Mouse (Mus musculus) adrenal gland, postnatal 10 days (tissue): ENCODE data around the gene Morf4l2. TPM values are rescaled to one million over a fixed set of nuclear protein-coding genes. Genes with fewer than 3 reads are reported as not detected.
"Not testable (repeated sequence)": the region's sequence is repeated elsewhere in the genome, so short reads cannot be mapped to it uniquely, and the experiment has no call there.

Experiments used
- DNase-seq: peaks from one replicate; pipeline ENCODE4 v3.0.0; 2021; ENCODE audit warnings: mixed read lengths
- long read RNA-seq, 2 experiments: library from polyadenylated mRNA; stranded (forward); transcript quantifications; one replicate each; pipeline ENCODE4 v2.0.0; 2021
- total RNA-seq, 2 experiments: library from RNA; stranded (reverse); gene quantifications; 2 replicates each; pipeline ENCODE4 v1.2.3; 2021

Morf4l2 gene
- 100 to 1,000 TPM; 226 to 278 TPM for total RNA-seq
- long read RNA-seq, experiment 1, transcript Morf4l2-215 (3 exons, 1,782 nt): minor isoform, 16 of 277 reads
- long read RNA-seq, experiment 1, transcript Morf4l2-202 (4 exons, 1,859 nt): major isoform, 240 of 277 reads
- long read RNA-seq, experiment 1, partial matches to known transcripts: 0 of 277 reads
- long read RNA-seq, experiment 1, other reads (novel, unspliced or antisense): 16 of 277 reads
- long read RNA-seq, experiment 2, transcript Morf4l2-215 (3 exons, 1,782 nt): minor isoform, 11 of 132 reads
- long read RNA-seq, experiment 2, transcript Morf4l2-202 (4 exons, 1,859 nt): major isoform, 108 of 132 reads
- long read RNA-seq, experiment 2, partial matches to known transcripts: 1 of 132 reads
- long read RNA-seq, experiment 2, other reads (novel, unspliced or antisense): 8 of 132 reads

- no peak for DNase-seq
Measured at GRCm38 (mm10) chrX:136743459-136743858, at the start of gene Morf4l2. TSS of gene Morf4l2 (minus strand) at chrX:136743690.

DNA sequence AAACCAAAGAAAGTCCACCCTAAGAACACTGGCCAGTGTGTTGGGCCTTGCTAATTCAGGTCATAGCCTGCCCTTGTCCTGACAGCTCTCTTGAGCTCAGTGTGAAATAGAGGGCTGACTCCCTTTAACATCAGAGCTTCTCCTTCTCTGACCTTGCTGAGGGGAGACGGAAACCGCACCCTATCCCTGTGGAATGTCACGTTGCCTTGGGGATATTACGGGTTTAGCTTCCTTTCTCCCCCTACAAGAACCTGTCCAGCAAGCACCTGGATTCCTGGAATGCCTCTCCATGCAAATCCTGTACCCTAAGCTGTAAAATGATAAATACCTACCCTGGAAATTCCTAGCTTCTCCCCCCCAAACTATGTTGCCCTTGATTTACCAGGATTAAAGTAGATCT is 46.0 kb upstream of the Morf4l2 start:
- DNase-seq: no peak

- no peak for DNase-seq
Measured at GRCm38 (mm10) chrX:136780041-136780440, 36.6 kb upstream of the Morf4l2 start, which contains the start of gene Glra4. TSS of gene Glra4 (minus strand) at chrX:136780141.

- no peak for DNase-seq
Measured at GRCm38 (mm10) chrX:136779262-136779661, 35.8 kb upstream of the Morf4l2 start.

GRCm38 (mm10) chrX:136778046-136778445 is 34.6 kb upstream of the Morf4l2 start:
- DNase-seq: no peak

DNA sequence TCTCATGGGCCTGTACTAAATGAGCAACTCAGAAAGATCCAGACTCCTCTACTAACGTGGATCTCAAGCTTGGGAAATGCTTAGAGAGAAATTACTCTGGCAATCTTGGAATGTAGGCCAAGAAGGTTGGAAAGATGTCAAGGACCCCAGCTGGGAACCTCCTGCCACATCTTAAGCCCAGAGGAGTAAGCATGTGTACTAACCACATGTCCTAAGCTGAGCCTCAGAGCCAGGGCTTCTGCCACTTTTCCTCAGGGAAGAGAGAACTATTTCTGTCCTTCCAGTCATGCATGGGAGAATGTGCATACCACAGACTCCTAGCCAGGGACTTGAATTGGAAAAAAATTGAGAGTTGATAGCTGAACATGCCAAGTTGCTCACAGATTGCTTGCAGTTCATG is 29.5 kb upstream of the Morf4l2 start:
- peak; percentile 1 for DNase-seq

DNA sequence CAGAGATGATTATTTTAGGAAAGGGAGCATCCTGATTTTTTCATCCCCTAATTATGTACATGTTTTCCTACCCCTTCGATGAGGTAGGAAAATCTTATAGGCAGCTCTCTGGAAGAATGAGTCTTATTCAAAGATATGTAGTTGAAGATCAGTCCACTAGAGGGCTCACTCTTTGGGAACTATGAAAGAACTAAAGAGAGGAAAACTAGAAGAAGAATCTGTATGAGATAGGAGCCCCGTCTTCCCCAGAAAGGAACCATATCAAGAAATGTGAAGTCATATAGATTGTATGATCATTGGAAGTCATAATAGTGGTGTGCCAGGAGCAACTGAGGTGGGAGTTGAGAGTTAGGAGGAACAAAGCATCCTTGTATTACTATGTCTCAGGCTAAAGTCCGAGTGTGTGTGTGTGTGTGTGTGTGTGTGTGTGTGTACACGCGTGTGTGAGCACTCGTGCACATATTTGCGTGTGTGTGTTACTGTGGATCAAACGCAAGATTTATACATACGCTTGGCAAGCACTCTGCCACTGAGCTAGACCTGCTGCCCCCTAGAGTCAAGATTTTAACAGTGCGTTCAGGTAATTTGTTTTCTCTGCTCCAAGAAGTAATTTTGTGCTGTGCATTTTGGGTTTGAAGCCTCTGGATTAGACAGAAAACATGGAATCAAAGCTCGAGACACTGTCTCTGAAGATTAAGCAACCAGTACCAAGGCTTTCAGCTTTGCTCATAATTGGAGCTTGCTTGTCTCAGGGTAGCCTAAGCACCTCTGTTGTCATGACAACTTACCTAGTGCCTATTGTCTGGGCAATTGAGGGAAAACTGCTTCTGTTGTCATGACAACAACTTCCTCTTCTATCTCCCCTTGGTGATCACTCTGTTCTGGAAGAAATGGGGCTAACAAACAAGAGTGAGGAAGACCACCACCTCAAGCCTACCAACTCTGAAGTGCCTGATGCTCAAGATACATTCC is 17.9 kb upstream of the Morf4l2 start:
- peak; percentile 4 for DNase-seq

DNA sequence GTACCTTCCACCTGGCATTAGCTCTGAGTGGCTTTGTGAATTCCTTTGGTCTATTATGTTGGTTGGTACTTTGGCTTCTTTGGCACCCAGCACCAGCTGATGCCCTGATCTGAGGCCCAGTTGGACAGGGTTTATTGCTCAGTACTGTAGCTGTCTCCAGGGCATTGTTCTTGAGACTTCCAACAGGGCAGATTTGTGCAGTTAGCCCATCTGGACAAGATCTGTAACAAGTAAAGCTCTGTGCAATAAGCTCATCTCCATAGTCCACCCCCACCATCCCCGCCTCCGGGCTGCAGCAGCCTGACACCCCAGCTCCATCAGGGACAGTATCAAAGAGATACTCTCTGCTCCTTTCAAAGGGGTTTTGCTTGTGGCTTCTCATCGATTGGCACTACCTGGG is 12.0 kb upstream of the Morf4l2 start:
- DNase-seq: no peak

GRCm38 (mm10) chrX:136749329-136749728 is 5.8 kb upstream of the Morf4l2 start:
- DNase-seq: no peak

GRCm38 (mm10) chrX:136744663-136745062 is 1.2 kb upstream of the Morf4l2 start:
- DNase-seq: no peak

- DNase-seq: peak; percentile 64
Measured at GRCm38 (mm10) chrX:136742661-136743103, 808 bp downstream of the Morf4l2 start.

DNA sequence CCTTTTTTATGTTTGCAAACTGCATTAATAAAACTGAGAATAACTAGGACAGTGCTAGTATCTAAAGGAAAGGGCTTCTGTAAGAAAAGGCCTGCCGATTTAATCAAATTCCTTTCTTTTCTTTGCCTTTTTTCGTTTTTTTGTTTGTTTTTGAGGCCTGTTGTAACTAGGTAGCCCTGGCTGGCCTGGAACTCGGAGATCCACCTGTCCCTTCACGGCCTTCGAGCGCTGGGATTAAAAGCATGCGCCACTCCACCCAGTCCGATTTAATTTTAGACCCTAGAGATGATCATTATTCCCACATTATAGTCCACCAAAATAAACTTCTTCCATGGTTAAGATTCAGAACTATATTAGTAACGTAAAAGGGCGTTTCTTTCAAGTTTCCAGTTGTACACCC is 1.2 kb downstream of the Morf4l2 start:
- DNase-seq: peak; percentile 17

DNA sequence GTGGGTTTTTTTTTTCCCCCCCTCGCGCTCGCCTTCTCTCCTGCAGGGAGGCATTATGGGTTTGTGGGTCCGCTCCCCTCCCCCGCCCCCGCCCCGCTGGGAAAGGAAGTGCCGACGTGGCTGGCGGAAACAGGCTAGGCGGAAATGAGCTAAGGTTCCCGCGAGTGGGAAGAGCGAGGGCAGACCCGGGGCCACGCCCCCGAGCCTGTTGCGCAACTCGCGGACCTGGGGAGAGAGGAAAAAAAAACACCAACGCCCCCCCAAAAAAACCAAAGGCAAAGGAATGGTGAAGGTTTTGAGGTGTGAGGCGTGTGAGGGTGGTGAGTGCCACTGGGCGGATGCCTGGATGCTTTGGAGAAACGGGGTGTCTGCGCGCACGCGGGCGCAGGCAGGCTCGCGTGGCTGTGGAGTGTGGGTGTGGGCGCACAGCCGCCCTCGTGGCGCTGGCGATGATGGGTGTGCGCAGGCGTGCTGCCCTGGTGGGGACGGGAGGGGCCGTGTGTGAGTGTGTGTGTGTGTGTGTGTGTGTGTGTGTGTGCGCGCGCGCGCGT is 1.8 kb downstream of the Morf4l2 start:
- peak; percentile 88 for DNase-seq

DNA sequence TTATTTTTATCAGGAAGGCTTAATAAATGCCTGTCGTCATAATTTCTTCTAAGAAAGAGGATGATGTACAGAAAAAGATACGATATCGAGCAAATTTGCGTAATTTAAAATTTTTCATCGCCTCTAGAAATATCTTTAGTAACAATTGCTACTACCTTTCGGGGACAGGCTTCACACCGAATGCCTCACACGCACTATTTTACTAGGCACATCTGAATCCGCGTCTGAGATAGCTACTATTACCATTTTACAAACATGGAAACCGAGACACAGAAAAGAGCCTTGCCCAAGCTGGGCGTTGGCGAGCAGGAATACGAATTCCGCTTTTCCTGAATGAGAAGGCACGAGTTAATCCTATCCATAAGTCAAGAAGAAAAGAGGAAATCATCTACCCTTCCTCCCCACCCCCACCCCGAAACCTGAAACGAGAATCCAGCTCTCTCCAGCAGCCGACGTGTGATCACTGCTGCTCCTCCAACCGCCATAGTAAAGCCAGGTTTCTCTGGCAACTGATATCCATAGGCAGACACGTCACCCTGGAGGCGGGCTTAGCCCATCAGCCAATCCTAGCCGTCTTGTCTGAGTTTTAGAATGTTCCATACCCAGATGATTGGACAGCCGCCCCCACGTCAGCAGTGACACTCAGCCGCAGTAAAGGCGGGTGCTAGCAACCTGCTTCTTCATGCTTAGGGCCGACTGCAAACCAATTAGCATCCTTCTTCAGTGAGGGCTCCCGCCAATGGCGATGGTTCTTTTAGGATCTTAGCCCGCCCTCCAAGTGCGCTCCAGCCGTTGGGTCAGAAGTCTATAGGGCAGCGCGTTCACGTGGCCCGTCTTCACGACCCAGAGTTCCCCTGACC is 2.5 kb downstream of the Morf4l2 start:
- peak; percentile 89 for DNase-seq

- DNase-seq: no peak
Measured at GRCm38 (mm10) chrX:136740087-136740790, 3.3 kb downstream of the Morf4l2 start.

- DNase-seq: no peak
Measured at GRCm38 (mm10) chrX:136732016-136732415, 11.5 kb downstream of the Morf4l2 start.

GRCm38 (mm10) chrX:136714742-136715474 is 28.6 kb downstream of the Morf4l2 start:
- not testable (repeated sequence) for DNase-seq

DNA sequence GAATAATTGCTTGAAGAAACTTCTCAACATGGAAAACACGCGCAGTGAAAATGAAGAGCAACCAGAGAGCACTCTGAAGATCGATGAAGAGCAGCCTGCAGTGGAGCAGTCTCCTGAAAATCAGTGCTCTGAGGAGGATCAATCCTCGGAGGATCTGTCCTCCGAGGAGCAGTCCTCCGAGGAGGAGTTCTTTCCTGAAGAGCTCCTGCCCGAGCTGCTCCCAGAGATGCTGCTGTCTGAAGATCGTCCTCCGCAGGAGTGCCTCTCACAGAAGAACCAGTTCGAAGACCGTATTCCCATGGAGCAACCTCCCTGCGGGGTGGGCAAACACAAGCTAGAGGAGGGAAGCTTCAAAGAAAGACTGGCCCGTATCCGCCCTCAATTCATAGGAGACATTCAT is 34.7 kb downstream of the Morf4l2 start:
- peak; percentile 2 for DNase-seq

- DNase-seq: peak; percentile 56
Measured at GRCm38 (mm10) chrX:136708168-136708681, 35.3 kb downstream of the Morf4l2 start.
